Mouse (Mus musculus) heart, adult 10 weeks (tissue): Measurements from ENCODE around the gene Rdh11. TPM values are rescaled to one million over a fixed set of nuclear protein-coding genes. Genes with fewer than 3 reads are reported as not detected.

ENCODE experiments used
- polyA plus RNA-seq: library from polyadenylated mRNA; stranded (reverse); fragments of 350-450 nt; fragmentation: Illumina TruSeq; extraction: RNeasy Lipid Tissue Mini Kit (QIAGEN cat#74804); gene quantifications from one replicate; pipeline ENCODE4 v1.2.3, GENCODE M21; 2014; ENCODE audit warnings: low read depth, low replicate concordance

Rdh11 gene
- 3.5 TPM for polyA plus RNA-seq

GRCm38 (mm10) chr12:79192193-79192592 lies at the start of gene Rdh11:
Rdh11 (minus strand) TSS chr12:79192293.

GRCm38 (mm10) chr12:79208703-79209464 lies 16.8 kb upstream of the Rdh11 start, which contains the start of gene Rdh12:
Rdh12 (plus strand) TSS chr12:79208914.

GRCm38 (mm10) chr12:79172019-79172941 lies 19.8 kb downstream of the Rdh11 start, which contains the start of gene Vti1b:
Vti1b (minus strand) TSS chr12:79172667.

GRCm38 (mm10) chr12:79130299-79131177 lies 61.6 kb downstream of the Rdh11 start, which contains the start of gene Arg2:
Arg2 (plus strand) TSS chr12:79130777.

Other genes starting within 250 kb of the Rdh11 start
- 2.9 TPM for gene Tmem229b, start 184.7 kb downstream of the Rdh11 start, polyA plus RNA-seq
- 1.6 TPM for gene Plekhh1, start 163.1 kb downstream of the Rdh11 start, polyA plus RNA-seq
- gene Pigh, start 102.6 kb downstream of the Rdh11 start, polyA plus RNA-seq = 5.6 TPM
- gene Arg2, start 61.5 kb downstream of the Rdh11 start, polyA plus RNA-seq = not detected
- gene Vti1b, start 19.6 kb downstream of the Rdh11 start, polyA plus RNA-seq = 121 TPM
- gene Rdh12, start 16.6 kb upstream of the Rdh11 start, polyA plus RNA-seq = not detected
- 14.8 TPM for gene Zfyve26, start 104.0 kb upstream of the Rdh11 start, polyA plus RNA-seq
- 0.63 TPM for gene Rad51b, start 105.0 kb upstream of the Rdh11 start, polyA plus RNA-seq